Mouse (Mus musculus) liver, adult 2 months (tissue): ENCODE measurements around the gene Ssbp2.

Experiments used
- CTCF ChIP-seq: fragments of 200-500 bp; IDR thresholded peaks from 2 replicates; pipeline ENCODE4 v1.5.1; 2011; ENCODE audit warnings: low read depth, low read length, control low read depth
- POLR2A ChIP-seq: fragments of 200-500 bp; IDR thresholded peaks from 2 replicates; pipeline ENCODE4 v1.6.1; 2011; ENCODE audit warnings: low read length, control low read depth; ENCODE audit not compliant: insufficient read depth; ENCODE audit errors: extremely low read depth

DNA sequence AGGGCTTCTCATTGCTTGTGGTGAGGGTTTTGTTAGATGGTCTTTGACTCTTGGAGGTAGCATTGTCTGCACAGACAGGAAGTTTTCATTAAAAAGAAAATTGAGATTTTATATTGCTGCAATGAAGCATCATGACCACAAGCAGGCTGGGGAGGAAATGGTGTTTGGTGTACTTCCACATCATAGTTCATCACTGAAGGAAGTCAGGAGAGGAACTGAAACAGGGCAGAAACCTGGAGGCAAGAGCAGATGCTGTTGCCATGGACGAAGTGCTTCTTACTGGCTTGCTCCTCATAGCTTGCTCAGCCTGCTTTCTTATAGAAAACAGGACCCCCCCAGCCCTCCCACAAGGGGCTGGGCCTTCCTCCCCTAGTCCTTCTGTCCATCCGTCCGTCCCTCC lies 139.5 kb downstream of the Ssbp2 start:
- TF ChIP-seq CTCF (no peak), POLR2A (no peak)
